Mouse (Mus musculus) liver, embryonic 11.5 days (tissue): Measurements from ENCODE around the gene Rad51. TPM values are rescaled to one million over a fixed set of nuclear protein-coding genes. Genes with fewer than 3 reads are reported as not detected.

Source experiments
- ATAC-seq: fragments of 200-750 bp; cut with Nextera tagmentation; replicated peaks from 2 replicates; pipeline ENCODE4 v1.8.0; 2017; ENCODE audit warnings: moderate number of reproducible peaks, mild to moderate bottlenecking, moderate TSS enrichment, moderate library complexity; ENCODE audit not compliant: low FRiP score
- DNase-seq: peaks from one replicate; pipeline ENCODE4 v3.0.0-alpha.2; 2017; ENCODE audit warnings: low spot score
- H3K27ac ChIP-seq: fragments of 300-500 bp; sonication (generic); 2 replicates; pipeline ENCODE4 v1.5.1; 2014; ENCODE audit warnings: mild to moderate bottlenecking, low read depth, low read length, control low read depth
- H3K27me3 ChIP-seq: fragments of 300-500 bp; sonication (generic); replicated peaks from 2 replicates; pipeline ENCODE4 v1.6.1; 2014; ENCODE audit warnings: low read length, mixed read lengths; ENCODE audit not compliant: control insufficient read depth, insufficient read depth
- H3K36me3 ChIP-seq: fragments of 300-500 bp; sonication (generic); 2 replicates; pipeline ENCODE4 v1.6.1; 2014; ENCODE audit warnings: mild to moderate bottlenecking, low read length, moderate library complexity, mixed read lengths; ENCODE audit not compliant: control insufficient read depth, insufficient read depth
- H3K4me1 ChIP-seq: fragments of 300-500 bp; sonication (generic); replicated peaks from 2 replicates; pipeline ENCODE4 v1.6.1; 2014; ENCODE audit warnings: low read length, mixed read lengths; ENCODE audit not compliant: control insufficient read depth, insufficient read depth
- H3K4me2 ChIP-seq: fragments of 300-500 bp; sonication (generic); 2 replicates; pipeline ENCODE4 v1.6.1; 2014; ENCODE audit warnings: mild to moderate bottlenecking, control low read depth, moderate library complexity
- H3K4me3 ChIP-seq: fragments of 300-500 bp; sonication (generic); 2 replicates; pipeline ENCODE4 v1.5.1; 2014; ENCODE audit warnings: low read depth, low read length, control low read depth
- H3K9ac ChIP-seq: fragments of 300-500 bp; sonication (generic); 2 replicates; pipeline ENCODE4 v1.6.1; 2014; ENCODE audit warnings: low read depth, low read length, control low read depth
- H3K9me3 ChIP-seq: fragments of 300-500 bp; sonication (generic); 2 replicates; pipeline ENCODE4 v1.6.1; 2016; ENCODE audit warnings: low read length, inconsistent platforms, mixed read lengths; ENCODE audit not compliant: control insufficient read depth
- WGBS: fragments of 180-500 bp; shearing (Covaris S2); extraction: QIAGEN DNeasy Blood & Tissue Kit; methylation state at CpG from one replicate; pipeline ENCODE4 v1.1.7; 2014; 5-methylcytosine and 5-hydroxymethylcytosine counted together
- polyA plus RNA-seq: library from polyadenylated mRNA; unstranded; fragments of >200 nt; fragmentation: Nextera tagmentation; extraction: Ambion mirVana; gene quantifications from 2 replicates; pipeline ENCODE4 v1.2.1, GENCODE M21; 2014

The Rad51 gene
- 62.0 and 64.0 TPM in 2 replicates for polyA plus RNA-seq

GRCm38 (mm10) chr2:119112438-119113112 lies at the start of gene Rad51:
Gene Rad51, plus strand, starts transcription at chr2:119112793.
- Histone ChIP-seq H3K36me3 (peaks cover 9% of the 10 kb centered on the region; the same call in 1 of the 2 replicates), H3K4me1 (peaks cover 12% of the 10 kb centered on the region; the same call in 1 of the 2 replicates)
- under 1% methylated on average over 51 of the region's 51 CpGs for WGBS

GRCm38 (mm10) chr2:119072397-119072796 lies 40.2 kb upstream of the Rad51 start:
- Histone ChIP-seq H3K4me1 (no peaks in the 10 kb centered on the region), H3K9me3 (no peaks in the 10 kb centered on the region), H3K4me2 (no peak overlapping the region), H3K27me3 (no peaks in the 10 kb centered on the region), H3K27ac (no peak overlapping the region), H3K4me3 (no peak overlapping the region), H3K9ac (no peak overlapping the region), H3K36me3 (peaks cover 17% of the 10 kb centered on the region; the same call in 1 of the 2 replicates)
- whole genome bisulfite sequencing, result 91% methylated on average over 4 of the region's 4 CpGs
- no peak for ATAC-seq
- no peak for DNase-seq

More at GRCm38 (mm10) chr2:119112438-119113112, at the start of gene Rad51:
- no peaks in the 10 kb centered on the region for H3K9me3 ChIP-seq
- peak within 1 kb of the TSS; percentile 89 for H3K4me2 ChIP-seq
- peak; percentile 87 for DNase-seq
- H3K4me3 ChIP-seq, result peak within 1 kb of the TSS; percentile 93
- peak within 1 kb of the TSS; percentile 88 for H3K9ac ChIP-seq
- H3K27me3 ChIP-seq, result no peaks in the 10 kb centered on the region
- peak within 1 kb of the TSS; percentile 80 for H3K27ac ChIP-seq
- peak; percentile 92 for ATAC-seq

- H3K9me3 ChIP-seq, result no peaks in the 10 kb centered on the region
- ATAC-seq (no peak), DNase-seq (no peak)
- WGBS, result 93% methylated on average over 2 of the region's 2 CpGs
- no peak overlapping the region for H3K4me2 ChIP-seq
- H3K27me3 ChIP-seq, result no peaks in the 10 kb centered on the region
- peaks cover 11% of the 10 kb centered on the region for H3K36me3 ChIP-seq
- no peaks in the 10 kb centered on the region for H3K4me1 ChIP-seq
- H3K9ac ChIP-seq, result no peak overlapping the region
- no peak overlapping the region for H3K4me3 ChIP-seq
- no peak overlapping the region for H3K27ac ChIP-seq
Observed at GRCm38 (mm10) chr2:119086156-119086555, 26.4 kb upstream of the Rad51 start.

GRCm38 (mm10) chr2:119101552-119101951 lies 11.0 kb upstream of the Rad51 start:
- Histone ChIP-seq H3K9ac (no peak overlapping the region), H3K27ac (no peak overlapping the region), H3K27me3 (no peaks in the 10 kb centered on the region), H3K36me3 (peaks cover 26% of the 10 kb centered on the region), H3K9me3 (no peaks in the 10 kb centered on the region), H3K4me1 (no peaks in the 10 kb centered on the region), H3K4me2 (no peak overlapping the region), H3K4me3 (no peak overlapping the region)
- DNase-seq, result no peak
- no peak for ATAC-seq

GRCm38 (mm10) chr2:119106583-119106982 lies 6.0 kb upstream of the Rad51 start:
- WGBS, result 86% methylated on average over 5 of the region's 5 CpGs
- Histone ChIP-seq H3K9ac (no peak overlapping the region), H3K9me3 (no peaks in the 10 kb centered on the region), H3K27ac (no peak overlapping the region), H3K4me2 (no peak overlapping the region), H3K4me1 (0 out of 2 replicates have a peak, but pooled peaks cover under 1% of the 10 kb centered on the region), H3K27me3 (no peaks in the 10 kb centered on the region), H3K4me3 (no peak overlapping the region), H3K36me3 (peaks cover 22% of the 10 kb centered on the region)
- no peak for ATAC-seq
- DNase-seq, result no peak

- WGBS, result 61% methylated on average over 4 of the region's 4 CpGs
Observed at GRCm38 (mm10) chr2:119108554-119108953, 4.0 kb upstream of the Rad51 start.

GRCm38 (mm10) chr2:119111060-119111459 lies 1.5 kb upstream of the Rad51 start:
- Histone ChIP-seq H3K4me2 (no peak overlapping the region), H3K36me3 (peaks cover 7% of the 10 kb centered on the region; the same call in 1 of the 2 replicates), H3K9me3 (no peaks in the 10 kb centered on the region), H3K9ac (no peak overlapping the region), H3K27me3 (no peaks in the 10 kb centered on the region), H3K27ac (no peak overlapping the region), H3K4me3 (no peak overlapping the region), H3K4me1 (peaks cover 12% of the 10 kb centered on the region; the same call in 1 of the 2 replicates)
- WGBS, result 86% methylated on average over 3 of the region's 3 CpGs
- ATAC-seq (no peak), DNase-seq (no peak)

More at GRCm38 (mm10) chr2:119108554-119108953, 4.0 kb upstream of the Rad51 start:
- H3K36me3 ChIP-seq, result peaks cover 10% of the 10 kb centered on the region
- H3K4me3 ChIP-seq, result no peak overlapping the region
- DNase-seq (no peak), ATAC-seq (no peak)
- 0 out of 2 replicates have a peak, but pooled peaks cover 4% of the 10 kb centered on the region for H3K4me1 ChIP-seq
- no peak overlapping the region for H3K4me2 ChIP-seq
- H3K9ac ChIP-seq, result no peak overlapping the region
- no peaks in the 10 kb centered on the region for H3K9me3 ChIP-seq
- H3K27me3 ChIP-seq, result no peaks in the 10 kb centered on the region
- no peak overlapping the region for H3K27ac ChIP-seq

GRCm38 (mm10) chr2:119113121-119113925 lies 730 bp downstream of the Rad51 start:
- no peaks in the 10 kb centered on the region for H3K27me3 ChIP-seq
- peaks cover 12% of the 10 kb centered on the region; the same call in 1 of the 2 replicates for H3K4me1 ChIP-seq
- no peaks in the 10 kb centered on the region for H3K9me3 ChIP-seq
- peak overlapping the region; percentile 80 for H3K27ac ChIP-seq
- H3K9ac ChIP-seq, result peak overlapping the region; percentile 88
- peak overlapping the region; percentile 89 for H3K4me2 ChIP-seq
- no peak; the same call in none of the 2 replicates for ATAC-seq
- 10% methylated on average over 20 of the region's 20 CpGs for WGBS
- H3K4me3 ChIP-seq, result peak overlapping the region; percentile 93
- H3K36me3 ChIP-seq, result peaks cover 11% of the 10 kb centered on the region
- no peak for DNase-seq
